Comparison of ENCODE assay signal across 16 mouse cellular contexts in the genomic region with DNA sequence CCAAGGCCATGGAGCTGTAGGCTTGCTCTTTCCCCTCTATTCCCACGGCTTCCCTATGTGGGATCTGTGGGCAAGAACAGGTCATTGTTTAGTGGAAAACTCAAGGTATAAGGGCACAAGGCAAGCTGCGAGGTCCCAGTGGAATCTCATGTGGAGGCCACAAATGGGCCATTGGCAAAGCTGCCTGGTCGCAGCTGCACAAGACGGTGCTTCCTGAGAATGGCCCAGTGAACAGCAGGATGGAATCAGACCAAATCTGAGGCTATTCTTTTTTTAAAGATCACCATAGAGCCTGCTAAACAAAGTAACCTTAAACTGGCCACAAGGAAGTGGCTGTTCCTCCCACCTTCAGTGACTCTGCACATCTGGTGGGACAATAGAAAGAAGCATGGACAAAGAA.
"Had no signal": no experiment of that assay in that cellular context is flagged by ENCODE, and none has a peak within 500 bp of the region (broad histone marks: within the 10 kb centered on the region; RNA-seq: fewer than 3 reads in every experiment).

No protein-coding gene starts in this region.

- H3K36me3 ChIP-seq: neural tube, embryonic 15.5 days had no signal

- H3K9me3 ChIP-seq: kidney, embryonic 15.5 days; midbrain, embryonic 10.5 days; neural tube, embryonic 15.5 days had no signal

- ATAC-seq: lung, postnatal 0 days had no signal

- H3K9ac ChIP-seq: kidney, embryonic 15.5 days; neural tube, embryonic 15.5 days had no signal

- DNase-seq: kidney, adult 18-20 months; kidney, postnatal 36 days; left cerebral cortex, postnatal 4 days; lung, adult 2 months; lung, postnatal 4 days; midbrain, embryonic 14.5 days; right cerebral cortex, adult 18-20 months; right cerebral cortex, postnatal 25 days; thymus, postnatal 4 days had no signal

- H3K27me3 ChIP-seq: kidney, embryonic 15.5 days; neural tube, embryonic 15.5 days had no signal

- H3K4me3 ChIP-seq: kidney, embryonic 15.5 days; layer of hippocampus, adult 2 months; midbrain, embryonic 10.5 days; myocyte; neural tube, embryonic 15.5 days had no signal

- H3K4me2 ChIP-seq: kidney, embryonic 15.5 days; neural tube, embryonic 15.5 days had no signal

- H3K27ac ChIP-seq: kidney, embryonic 15.5 days; layer of hippocampus, adult 2 months; midbrain, embryonic 10.5 days; neural tube, embryonic 15.5 days; stomach, postnatal 0 days had no signal
